Mouse (Mus musculus) splenic B cell, adult 2 months (primary cell): ENCODE measurements around the gene Iqcd.
A peak's percentile ranks its signal among the peaks of the same experiment; 100 is the strongest.

ENCODE experiments used
- DNase-seq: peaks from one replicate; pipeline ENCODE4 v3.0.0-alpha.2; 2011; ENCODE audit warnings: low read depth, low spot score
- H3K27me3 ChIP-seq: 2 replicates; pipeline ENCODE4 v1.6.1; 2012; ENCODE audit warnings: mild to moderate bottlenecking, low read length, moderate library complexity, mixed read lengths; ENCODE audit not compliant: control insufficient read depth, poor library complexity, insufficient read depth, severe bottlenecking
- H3K36me3 ChIP-seq: 2 replicates; pipeline ENCODE4 v1.6.1; 2012; ENCODE audit warnings: mild to moderate bottlenecking, low read length, moderate library complexity, mixed read lengths; ENCODE audit not compliant: control insufficient read depth, poor library complexity, insufficient read depth, severe bottlenecking

Gene Iqcd

DNA sequence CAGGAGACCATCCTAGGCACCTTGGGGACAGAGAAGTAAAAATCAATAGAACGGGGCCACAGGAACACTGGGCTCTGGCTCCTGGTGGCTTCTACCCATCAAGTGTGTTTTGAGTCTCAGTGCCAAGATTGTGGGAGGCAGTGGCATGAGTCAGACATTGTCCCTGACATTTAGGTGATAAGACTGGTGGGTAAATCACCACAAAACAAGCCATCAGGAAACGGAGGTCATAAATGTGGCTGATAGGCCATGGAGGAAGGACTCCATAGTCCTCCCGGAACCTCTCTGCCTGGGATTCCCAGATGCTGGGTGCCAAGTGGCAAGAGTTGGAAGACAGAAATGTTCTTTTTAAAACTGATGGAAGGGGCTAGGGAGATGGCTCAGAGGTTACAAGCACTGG is 55.4 kb downstream of the Iqcd start:
- Histone ChIP-seq H3K36me3 (no peaks in the 10 kb centered on the region), H3K27me3 (no peaks in the 10 kb centered on the region)
- DNase-seq = no peak

GRCm38 (mm10) chr5:120645851-120646250 is 57.0 kb downstream of the Iqcd start:
- Histone ChIP-seq H3K27me3 (no peaks in the 10 kb centered on the region), H3K36me3 (no peaks in the 10 kb centered on the region)
- DNase-seq = no peak

DNA sequence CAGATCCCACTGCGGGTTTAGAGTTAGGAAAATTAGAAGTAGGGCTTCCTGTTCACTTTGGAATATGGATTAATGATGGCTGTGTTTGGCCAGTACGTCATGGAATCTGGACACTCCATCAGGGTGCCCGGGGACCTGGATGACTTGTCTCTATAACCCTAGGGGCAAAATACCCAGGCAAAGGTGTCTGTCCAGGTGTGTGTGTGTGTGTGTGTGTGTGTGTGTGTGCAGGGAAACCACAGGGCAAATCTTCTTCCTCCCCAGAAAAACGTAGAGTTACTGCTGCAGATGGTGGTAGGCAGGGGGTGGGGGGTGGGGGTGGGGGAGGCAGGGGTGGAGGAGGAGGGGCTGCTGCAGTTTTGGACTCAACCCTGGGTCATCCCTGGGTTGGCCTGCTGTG is 58.5 kb downstream of the Iqcd start:
- H3K36me3 ChIP-seq = no peaks in the 10 kb centered on the region
- H3K27me3 ChIP-seq = no peaks in the 10 kb centered on the region
- DNase-seq = no peak

- H3K36me3 ChIP-seq = no peaks in the 10 kb centered on the region
- no peaks in the 10 kb centered on the region for H3K27me3 ChIP-seq
- peak; percentile 63 for DNase-seq
Observed at GRCm38 (mm10) chr5:120647814-120648491, 59.1 kb downstream of the Iqcd start.

- no peaks in the 10 kb centered on the region for H3K36me3 ChIP-seq
Observed at GRCm38 (mm10) chr5:120648569-120649373, 60.0 kb downstream of the Iqcd start, which contains the start of gene Rasal1. TSS of gene Rasal1 (plus strand) at chr5:120648812.

DNA sequence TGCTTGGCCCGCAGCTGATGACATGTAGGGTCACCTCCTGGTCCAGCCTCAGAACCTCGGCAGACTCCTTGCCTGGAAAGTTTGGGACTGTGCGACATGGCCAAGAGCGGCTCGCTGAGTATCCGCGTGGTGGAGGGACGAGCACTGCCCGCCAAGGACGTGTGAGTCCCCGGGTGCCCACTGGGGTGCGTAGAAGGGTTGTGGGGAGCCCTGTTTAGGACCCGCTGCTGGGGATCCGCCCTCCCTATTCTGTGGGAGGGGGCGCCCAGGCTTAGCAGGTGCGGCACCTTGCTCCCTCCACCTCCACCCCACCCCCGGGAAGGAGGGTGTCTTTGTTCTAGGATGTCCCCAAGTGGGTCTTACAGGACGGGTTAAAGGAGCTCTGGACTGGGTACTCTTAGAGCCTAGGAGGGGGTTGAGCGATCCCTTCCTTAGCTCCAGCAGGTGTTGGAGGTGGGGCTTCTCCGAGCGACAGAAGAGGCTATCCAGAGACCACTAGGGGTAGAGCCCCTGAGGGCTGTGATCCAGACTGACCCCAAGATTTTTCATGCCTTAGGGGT is 60.6 kb downstream of the Iqcd start:
- no peaks in the 10 kb centered on the region for H3K27me3 ChIP-seq
- DNase-seq = no peak
- no peaks in the 10 kb centered on the region for H3K36me3 ChIP-seq

More at GRCm38 (mm10) chr5:120648569-120649373, 60.0 kb downstream of the Iqcd start, which contains the start of gene Rasal1:
- peak; percentile 91 for DNase-seq
- H3K27me3 ChIP-seq = no peaks in the 10 kb centered on the region

DNA sequence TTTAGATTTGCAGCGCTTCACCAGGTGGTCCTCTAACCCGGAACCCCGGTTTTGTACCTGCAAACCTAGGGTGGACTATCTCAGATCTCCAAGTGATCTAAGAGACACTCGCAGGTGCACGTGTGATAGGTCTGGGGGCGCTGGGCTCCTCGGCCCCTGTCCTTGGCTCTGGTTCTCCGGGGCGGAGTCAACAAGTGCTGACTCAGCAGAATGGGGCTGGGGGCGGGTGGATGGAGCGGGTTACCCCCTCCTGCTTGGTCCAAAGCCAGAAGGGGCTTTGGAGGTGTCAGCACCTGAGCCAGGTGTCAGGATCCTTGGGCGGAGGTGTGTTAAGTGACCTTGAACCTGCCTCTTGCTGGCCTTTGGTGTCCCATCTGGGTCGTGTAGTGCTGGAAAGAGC is 61.1 kb downstream of the Iqcd start:
- DNase-seq = no peak
- Histone ChIP-seq H3K27me3 (no peaks in the 10 kb centered on the region), H3K36me3 (no peaks in the 10 kb centered on the region)

GRCm38 (mm10) chr5:120651230-120651629 is 62.4 kb downstream of the Iqcd start:
- H3K36me3 ChIP-seq = no peaks in the 10 kb centered on the region
- H3K27me3 ChIP-seq = no peaks in the 10 kb centered on the region
- DNase-seq = no peak

GRCm38 (mm10) chr5:120652915-120653701 is 64.3 kb downstream of the Iqcd start:
- Histone ChIP-seq H3K27me3 (no peaks in the 10 kb centered on the region), H3K36me3 (no peaks in the 10 kb centered on the region)
- peak; percentile 68 for DNase-seq

DNA sequence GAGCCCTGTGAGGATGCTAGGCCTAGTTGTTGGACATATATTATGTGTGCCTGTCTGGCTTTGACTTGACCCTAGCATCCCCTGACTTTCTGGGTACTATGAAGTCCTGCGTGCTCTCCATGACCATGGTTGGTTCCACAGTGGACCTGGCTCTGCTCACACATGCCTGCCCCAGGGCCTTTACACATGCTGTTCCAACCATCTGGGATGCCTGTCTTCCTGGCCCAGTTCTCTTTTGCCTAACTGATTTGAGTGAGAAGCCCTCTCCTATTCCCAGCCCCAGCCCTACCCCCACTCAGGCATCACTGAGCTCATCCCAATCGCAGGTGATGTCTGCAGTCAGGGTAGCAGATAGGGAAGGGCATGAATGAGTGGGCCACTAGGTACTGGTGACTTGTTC is 65.1 kb downstream of the Iqcd start:
- Histone ChIP-seq H3K36me3 (no peaks in the 10 kb centered on the region), H3K27me3 (no peaks in the 10 kb centered on the region)
- DNase-seq = no peak

GRCm38 (mm10) chr5:120656281-120656751 is 67.5 kb downstream of the Iqcd start:
- no peak for DNase-seq
- no peaks in the 10 kb centered on the region; the same call in 1 of the 2 replicates for H3K36me3 ChIP-seq
- no peaks in the 10 kb centered on the region for H3K27me3 ChIP-seq
